In the genomic region with DNA sequence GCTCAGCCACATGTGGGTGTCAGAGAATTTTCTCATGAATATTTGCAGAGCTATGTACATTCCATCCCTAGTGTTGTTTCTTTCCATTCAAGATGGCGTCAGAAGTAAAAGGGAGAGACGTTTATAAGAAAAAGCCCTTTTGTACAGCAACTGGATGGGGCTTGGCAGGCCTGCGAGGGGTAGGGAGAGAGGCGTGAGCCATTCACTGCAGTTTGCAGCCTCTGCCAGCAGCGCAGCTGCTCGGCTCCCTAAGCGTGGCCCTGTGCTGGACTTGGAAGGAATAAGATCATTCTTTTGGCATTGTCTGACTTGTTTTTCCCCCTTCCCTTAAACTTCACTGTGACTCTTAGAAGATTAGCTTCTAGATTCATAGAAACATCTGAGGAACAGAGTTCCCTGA, we compare ENCODE assay signal across 9 mouse cellular contexts. TPM values are rescaled to one million over a fixed set of nuclear protein-coding genes. Genes with fewer than 3 reads are reported as not detected.
A peak's percentile ranks its signal among the peaks of the same experiment; 100 is the strongest.
DNase-seq lines count a peak whose midpoint lies in the region; ATAC-seq lines count a peak whose summit lies in the region.
"Had no signal": no experiment of that assay in that cellular context is flagged by ENCODE, and none has a peak within 500 bp of the region (broad histone marks: within the 10 kb centered on the region; RNA-seq: fewer than 3 reads in every experiment).

No protein-coding gene starts in this region.

- no peaks in the 10 kb centered on the region for H3K9me3 ChIP-seq in forebrain, embryonic 15.5 days
- H3K9me3 ChIP-seq in forebrain, embryonic 12.5 days, result no peaks in the 10 kb centered on the region
- H3K9me3 ChIP-seq in midbrain, embryonic 14.5 days (ENCODE audit: control insufficient read depth, low read length), result no peaks in the 10 kb centered on the region
- H3K9me3 ChIP-seq in midbrain, embryonic 16.5 days (replicated peaks; ENCODE audit: control insufficient read depth, low read length, poor library complexity, severe bottlenecking), result no peaks in the 10 kb centered on the region
- H3K9me3 ChIP-seq in hindbrain, embryonic 16.5 days (ENCODE audit: control insufficient read depth, low read length), result no peaks in the 10 kb centered on the region

- H3K4me1 ChIP-seq in forebrain, embryonic 15.5 days, result 0 out of 2 replicates have a peak, but pooled peaks cover 5% of the 10 kb centered on the region
- no peaks in the 10 kb centered on the region for H3K4me1 ChIP-seq in forebrain, embryonic 12.5 days
- H3K4me1 ChIP-seq in midbrain, embryonic 14.5 days (ENCODE audit: control insufficient read depth, insufficient read depth, low read length), result no peaks in the 10 kb centered on the region
- H3K4me1 ChIP-seq in midbrain, embryonic 16.5 days (ENCODE audit: control insufficient read depth, insufficient read depth, low read length), result no peaks in the 10 kb centered on the region
- no peaks in the 10 kb centered on the region for H3K4me1 ChIP-seq in hindbrain, embryonic 16.5 days (ENCODE audit: control insufficient read depth, insufficient read depth, low read depth, low read length)

- 0 out of 2 replicates have a peak overlapping the region, but pooled peaks have one; percentile 40 for H3K27ac ChIP-seq in forebrain, embryonic 15.5 days (replicated peaks)
- no peak overlapping the region for H3K27ac ChIP-seq in forebrain, embryonic 12.5 days
- no peak overlapping the region for H3K27ac ChIP-seq in midbrain, embryonic 14.5 days (replicated peaks; ENCODE audit: low read depth, low read length)
- no peak overlapping the region for H3K27ac ChIP-seq in midbrain, embryonic 16.5 days (ENCODE audit: low read length)
- no peak overlapping the region; the same call in none of the 2 replicates for H3K27ac ChIP-seq in hindbrain, embryonic 16.5 days (ENCODE audit: low read depth, low read length)

- 0 out of 2 replicates have a peak, but pooled peaks have one; percentile 68 for ATAC-seq in forebrain, embryonic 15.5 days (replicated peaks)
- ATAC-seq in forebrain, embryonic 12.5 days (ENCODE audit: low FRiP score), result no peak
- no peak for ATAC-seq in midbrain, embryonic 14.5 days (ENCODE audit: low FRiP score, low TSS enrichment)
- ATAC-seq in midbrain, embryonic 16.5 days, result no peak
- ATAC-seq in hindbrain, embryonic 16.5 days, result peak; percentile 65; the same call in 1 of the 2 replicates

- no peak overlapping the region for H3K9ac ChIP-seq in forebrain, embryonic 15.5 days (replicated peaks)
- no peak overlapping the region for H3K9ac ChIP-seq in forebrain, embryonic 12.5 days
- H3K9ac ChIP-seq in midbrain, embryonic 14.5 days (replicated peaks; ENCODE audit: low read length), result no peak overlapping the region
- no peak overlapping the region for H3K9ac ChIP-seq in midbrain, embryonic 16.5 days (ENCODE audit: low read depth, low read length)
- no peak overlapping the region for H3K9ac ChIP-seq in hindbrain, embryonic 16.5 days (ENCODE audit: low read depth, low read length)

- H3K4me3 ChIP-seq in forebrain, embryonic 15.5 days, result no peak overlapping the region
- H3K4me3 ChIP-seq in forebrain, embryonic 12.5 days (replicated peaks), result no peak overlapping the region
- no peak overlapping the region for H3K4me3 ChIP-seq in midbrain, embryonic 14.5 days (replicated peaks; ENCODE audit: low read depth, low read length)
- H3K4me3 ChIP-seq in midbrain, embryonic 16.5 days (ENCODE audit: low read depth, low read length), result no peak overlapping the region
- H3K4me3 ChIP-seq in hindbrain, embryonic 16.5 days (ENCODE audit: low read length), result no peak overlapping the region

- H3K27me3 ChIP-seq in forebrain, embryonic 15.5 days, result no peaks in the 10 kb centered on the region
- H3K27me3 ChIP-seq in forebrain, embryonic 12.5 days, result no peaks in the 10 kb centered on the region
- H3K27me3 ChIP-seq in midbrain, embryonic 14.5 days (ENCODE audit: control insufficient read depth, insufficient read depth, low read length), result no peaks in the 10 kb centered on the region
- H3K27me3 ChIP-seq in midbrain, embryonic 16.5 days (ENCODE audit: control insufficient read depth, insufficient read depth, low read depth, low read length), result no peaks in the 10 kb centered on the region
- H3K27me3 ChIP-seq in hindbrain, embryonic 16.5 days (replicated peaks; ENCODE audit: control insufficient read depth, insufficient read depth, low read length), result no peaks in the 10 kb centered on the region

- peak; percentile 27 for DNase-seq in midbrain, embryonic 14.5 days
- DNase-seq in telencephalon, adult 2 months (ENCODE audit: low read depth, low spot score), result peak; percentile 24
- no peak for DNase-seq in liver
- DNase-seq in cerebellum, adult 9-10 months, result no peak
- DNase-seq: B cell, adult 2 months had no signal

- 36% methylated on average over 7 of the region's 7 CpGs for WGBS in forebrain, embryonic 15.5 days
- WGBS in forebrain, embryonic 12.5 days, result 63% methylated on average over 7 of the region's 7 CpGs
- WGBS in midbrain, embryonic 14.5 days, result 56% methylated on average over 7 of the region's 7 CpGs
- WGBS in midbrain, embryonic 16.5 days, result 65% methylated on average over 7 of the region's 7 CpGs
- WGBS in hindbrain, embryonic 16.5 days, result 41% methylated on average over 7 of the region's 7 CpGs

- H3K4me2 ChIP-seq in forebrain, embryonic 15.5 days (replicated peaks), result no peak overlapping the region
- H3K4me2 ChIP-seq in forebrain, embryonic 12.5 days, result no peak overlapping the region
- no peak overlapping the region for H3K4me2 ChIP-seq in midbrain, embryonic 14.5 days (ENCODE audit: low read length)
- H3K4me2 ChIP-seq in midbrain, embryonic 16.5 days (ENCODE audit: low read length), result no peak overlapping the region
- H3K4me2 ChIP-seq in hindbrain, embryonic 16.5 days (ENCODE audit: low read length), result no peak overlapping the region

- H3K36me3 ChIP-seq in forebrain, embryonic 15.5 days, result no peaks in the 10 kb centered on the region
- H3K36me3 ChIP-seq in forebrain, embryonic 12.5 days (replicated peaks), result no peaks in the 10 kb centered on the region
- H3K36me3 ChIP-seq in midbrain, embryonic 14.5 days (ENCODE audit: control insufficient read depth, insufficient read depth, low read length), result no peaks in the 10 kb centered on the region
- no peaks in the 10 kb centered on the region for H3K36me3 ChIP-seq in midbrain, embryonic 16.5 days (ENCODE audit: control insufficient read depth, insufficient read depth, low read length)
- H3K36me3 ChIP-seq in hindbrain, embryonic 16.5 days (ENCODE audit: control insufficient read depth, insufficient read depth, low read length), result no peaks in the 10 kb centered on the region

RNA-seq across cellular contexts. Expression of a gene that starts 14.9 kb away (rescaled TPM):
- polyA plus RNA-seq in forebrain, embryonic 15.5 days (2015; fragmentation: Nextera tagmentation; extraction: Ambion mirVana), result 4.0 and 4.1 TPM in 2 replicates
- polyA plus RNA-seq in forebrain, embryonic 12.5 days (2016; fragmentation: Nextera tagmentation; extraction: Ambion mirVana), result 4.3 and 4.7 TPM in 2 replicates
- 4.7 and 4.8 TPM in 2 replicates for polyA plus RNA-seq in midbrain, embryonic 14.5 days (2014; fragmentation: Nextera tagmentation; extraction: Ambion mirVana)
- polyA plus RNA-seq in midbrain, embryonic 16.5 days (2015; fragmentation: Nextera tagmentation; extraction: Ambion mirVana), result 3.5 and 4.3 TPM in 2 replicates
- polyA plus RNA-seq in hindbrain, embryonic 16.5 days (2015; fragmentation: Nextera tagmentation; extraction: Ambion mirVana), result 3.3 and 3.5 TPM in 2 replicates

RNA-seq across cellular contexts. Expression of a gene that starts 34.5 kb away (rescaled TPM):
- 37.6 and 38.7 TPM in 2 replicates for polyA plus RNA-seq in forebrain, embryonic 15.5 days (2015; fragmentation: Nextera tagmentation; extraction: Ambion mirVana)
- polyA plus RNA-seq in forebrain, embryonic 12.5 days (2016; fragmentation: Nextera tagmentation; extraction: Ambion mirVana), result 30.8 and 32.7 TPM in 2 replicates
- polyA plus RNA-seq in midbrain, embryonic 14.5 days (2014; fragmentation: Nextera tagmentation; extraction: Ambion mirVana), result 25.1 and 26.5 TPM in 2 replicates
- 30.0 and 32.3 TPM in 2 replicates for polyA plus RNA-seq in midbrain, embryonic 16.5 days (2015; fragmentation: Nextera tagmentation; extraction: Ambion mirVana)
- polyA plus RNA-seq in hindbrain, embryonic 16.5 days (2015; fragmentation: Nextera tagmentation; extraction: Ambion mirVana), result 35.8 and 37.6 TPM in 2 replicates

RNA-seq across cellular contexts. Expression of a gene that starts 34.7 kb away (rescaled TPM):
- polyA plus RNA-seq in forebrain, embryonic 15.5 days (2015; fragmentation: Nextera tagmentation; extraction: Ambion mirVana), result 29.5 and 30.5 TPM in 2 replicates
- 36.6 and 36.7 TPM in 2 replicates for polyA plus RNA-seq in forebrain, embryonic 12.5 days (2016; fragmentation: Nextera tagmentation; extraction: Ambion mirVana)
- 27.4 and 32.6 TPM in 2 replicates for polyA plus RNA-seq in midbrain, embryonic 14.5 days (2014; fragmentation: Nextera tagmentation; extraction: Ambion mirVana)
- polyA plus RNA-seq in midbrain, embryonic 16.5 days (2015; fragmentation: Nextera tagmentation; extraction: Ambion mirVana), result 25.0 and 26.6 TPM in 2 replicates
- polyA plus RNA-seq in hindbrain, embryonic 16.5 days (2015; fragmentation: Nextera tagmentation; extraction: Ambion mirVana), result 25.3 and 26.8 TPM in 2 replicates

Comparison
In these comparisons a context has a peak if more than half of its experiments do, and no peak if none do; other contexts are left out.
1. ATAC-seq: peak in forebrain, embryonic 15.5 days (single experiment) and hindbrain, embryonic 16.5 days (single experiment); none in forebrain, embryonic 12.5 days (single experiment), midbrain, embryonic 14.5 days (single experiment) and midbrain, embryonic 16.5 days (single experiment).
2. DNase-seq: peak in midbrain, embryonic 14.5 days (single experiment) and telencephalon, adult 2 months (single experiment); none in liver (single experiment) and cerebellum, adult 9-10 months (single experiment).